Mouse (Mus musculus): ENCODE data around the gene Eno1.
"Not testable (repeated sequence)": the region's sequence is repeated elsewhere in the genome, so short reads cannot be mapped to it uniquely, and the experiment has no call there.

Eno1 gene

DNA sequence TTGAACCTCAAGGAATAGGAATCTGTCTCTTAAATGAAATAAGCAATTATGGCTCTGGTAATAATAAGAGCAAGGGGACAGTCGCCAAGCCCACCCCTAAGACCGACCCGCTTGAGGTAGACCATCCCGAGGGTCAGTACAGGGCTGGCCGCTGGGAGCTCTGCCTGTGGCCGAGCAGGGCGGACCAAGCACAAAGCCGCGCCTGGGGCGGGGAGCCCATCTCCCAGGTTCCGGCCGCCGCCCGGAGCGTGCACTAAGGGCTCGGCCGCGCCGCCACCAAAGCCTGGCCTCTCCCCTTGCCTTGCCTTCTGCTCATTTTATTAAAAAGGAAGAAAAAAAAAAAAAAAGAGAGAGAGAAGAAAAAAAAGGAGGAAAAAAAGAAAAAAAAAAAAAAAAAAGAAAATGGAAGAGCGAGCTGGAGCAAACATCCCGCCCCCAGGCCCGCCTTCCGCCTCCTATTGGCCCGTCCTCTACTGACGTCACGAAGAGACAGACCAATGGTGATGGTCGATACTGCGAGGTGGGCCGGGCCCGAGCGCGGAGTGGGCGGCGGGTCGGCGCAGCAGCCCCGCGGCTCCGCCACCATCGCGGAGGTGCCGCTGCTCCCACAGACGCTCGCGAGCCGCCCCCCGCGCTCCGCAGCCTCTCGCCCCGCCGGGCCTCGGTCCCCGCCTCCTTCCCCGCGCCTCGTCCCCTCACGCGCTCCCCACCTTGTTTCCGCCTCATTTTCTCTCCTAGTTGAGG, 44.7 kb downstream of the Eno1 start, which contains the start of gene Rere:
Rere (plus strand) TSS at position 629 of the 744 bp plus-strand sequence.
- DNase-seq (ENCODE audit: low spot score), result peak; percentile 98

DNA sequence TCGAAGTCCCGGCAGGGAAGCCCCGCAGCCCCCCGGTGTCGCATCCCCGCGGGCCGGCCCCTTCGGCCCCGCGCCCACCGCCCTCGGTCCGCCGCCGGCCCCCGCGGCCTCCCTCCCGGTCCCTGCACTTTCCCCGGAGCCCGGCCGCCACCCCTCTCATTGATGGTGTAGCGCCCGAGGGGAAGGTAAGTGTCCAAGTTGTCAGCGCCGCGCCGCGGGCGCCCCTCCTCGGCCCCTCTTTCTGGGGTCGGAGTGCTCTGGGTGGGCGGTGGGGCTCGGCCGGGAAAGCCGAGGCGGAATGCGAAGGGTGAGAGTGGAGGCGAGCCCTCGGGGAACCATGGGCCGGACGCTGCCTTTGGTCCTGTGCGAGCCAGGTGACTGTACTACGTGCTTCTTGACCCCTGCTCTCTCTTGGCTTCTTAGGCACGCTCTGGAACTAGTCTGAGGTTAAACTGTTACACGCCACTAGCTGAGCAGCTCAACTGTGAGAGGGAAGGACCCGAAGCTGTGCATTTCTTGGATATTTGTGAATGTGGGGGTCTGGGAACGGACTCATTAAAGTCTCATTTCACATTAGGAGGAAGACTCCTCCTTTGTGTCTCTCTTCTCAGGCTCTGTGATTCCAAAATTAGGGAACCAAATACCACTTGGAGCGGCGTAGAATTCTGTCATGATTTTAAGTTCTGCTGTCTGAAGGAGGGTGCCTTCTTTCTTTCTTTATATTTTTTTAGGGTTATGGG, 45.5 kb downstream of the Eno1 start:
- DNase-seq (ENCODE audit: low spot score), result peak; percentile 13

DNA sequence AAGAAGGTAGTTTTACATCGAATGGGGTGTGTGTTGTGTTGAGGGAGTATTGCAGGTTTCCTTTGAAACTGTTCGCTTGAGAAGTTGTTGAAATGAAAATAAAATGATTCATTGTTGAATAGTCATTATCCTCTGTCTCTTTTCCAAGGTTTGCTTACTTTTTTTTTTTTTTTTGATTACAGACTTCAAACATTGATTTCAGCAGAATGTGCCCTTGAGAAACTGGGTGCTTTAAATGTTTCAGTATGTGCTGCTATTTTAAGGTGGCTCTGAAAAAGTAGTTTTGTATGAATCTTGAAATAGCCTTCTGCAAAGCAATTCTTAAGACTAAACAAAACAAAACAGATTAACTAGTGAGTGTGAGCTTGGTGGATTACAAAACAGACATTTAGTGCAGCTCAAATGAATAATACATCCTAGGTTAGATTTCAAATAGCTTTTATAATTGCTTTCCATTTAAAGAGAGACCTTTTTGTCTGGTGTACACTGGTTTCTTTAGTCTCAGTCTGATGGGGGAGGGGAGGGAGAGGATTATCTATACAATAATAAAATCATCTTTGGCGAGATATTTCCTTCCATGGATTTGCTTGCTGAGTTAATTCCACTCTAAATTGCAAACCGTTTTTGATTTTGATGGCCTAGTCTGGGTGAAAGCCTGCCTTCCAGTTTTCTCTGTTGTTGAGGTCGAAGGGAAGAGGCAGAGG, 46.3 kb downstream of the Eno1 start:
- no peak for DNase-seq (ENCODE audit: low spot score)

DNA sequence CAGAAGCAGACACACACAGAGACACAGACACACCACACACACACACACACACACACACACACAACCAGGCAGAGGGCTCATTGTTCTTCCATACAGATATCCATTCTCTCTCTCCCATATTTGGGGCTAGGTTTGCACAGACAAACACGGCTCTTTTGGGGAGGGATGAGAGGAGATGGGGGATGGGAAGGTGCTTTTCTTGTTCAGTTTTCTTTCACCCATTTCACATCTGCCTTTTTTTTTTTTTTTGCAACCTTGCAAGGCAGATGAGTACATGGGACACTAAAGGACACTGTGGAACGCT, 46.8 kb downstream of the Eno1 start:
- no peak for DNase-seq (ENCODE audit: low spot score)

DNA sequence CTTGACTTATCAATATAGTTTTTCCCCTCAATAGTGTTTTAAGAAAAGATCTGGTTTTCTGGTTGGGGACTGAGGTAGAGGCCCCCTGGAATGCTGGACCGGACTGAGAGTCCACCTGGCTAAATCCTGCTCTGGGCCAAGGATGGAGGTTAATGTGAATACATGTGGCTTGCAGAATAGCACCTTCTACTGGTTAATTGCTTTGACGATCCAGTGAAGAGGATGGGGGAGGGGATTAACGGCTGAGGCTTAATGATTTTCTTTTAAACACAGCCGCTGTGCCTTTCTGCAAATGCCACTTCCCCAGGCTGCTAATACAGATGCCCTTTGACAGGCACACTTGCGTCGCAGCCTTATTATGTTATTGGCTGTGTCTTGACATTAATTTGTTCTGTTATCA, 47.5 kb downstream of the Eno1 start:
- no peak for DNase-seq (ENCODE audit: low spot score)

DNA sequence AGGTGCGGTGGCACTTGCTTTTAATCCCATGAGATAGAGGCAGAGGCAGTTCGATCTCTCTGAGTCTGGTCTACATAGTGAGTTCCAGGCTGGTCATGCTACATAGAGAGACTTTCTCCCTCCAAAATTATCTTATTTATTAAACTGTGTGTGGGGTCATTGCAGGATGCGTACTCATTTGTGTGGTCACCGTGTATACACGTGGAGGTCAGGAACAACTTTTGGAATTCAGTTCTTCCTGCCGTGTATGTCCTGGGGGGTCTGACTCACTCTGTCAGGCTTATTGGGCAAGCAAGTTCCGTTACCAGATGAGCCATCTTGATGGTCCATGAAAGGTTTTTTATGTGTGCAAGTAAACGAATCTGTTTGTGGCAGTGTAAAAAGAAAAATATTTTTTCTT, 50.5 kb downstream of the Eno1 start:
- no peak for DNase-seq (ENCODE audit: low spot score)

DNA sequence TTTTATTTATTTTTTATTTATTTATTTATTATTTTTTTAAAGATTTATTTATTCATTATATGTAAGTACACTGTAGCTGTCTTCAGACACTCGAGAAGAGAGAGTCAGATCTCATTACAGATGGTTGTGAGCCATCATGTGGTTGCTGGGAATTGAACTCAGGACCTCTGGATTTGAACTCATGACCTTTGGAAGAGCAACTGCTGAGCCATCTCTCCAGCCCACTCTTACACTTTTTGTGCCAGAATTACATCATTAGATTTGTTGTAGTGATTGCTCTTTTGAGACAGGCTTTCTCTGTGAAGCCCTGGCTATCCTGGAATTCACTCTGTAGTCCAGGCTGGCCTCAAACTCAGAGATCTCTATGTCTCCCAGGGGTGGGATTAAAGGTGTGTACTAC, 50.9 kb downstream of the Eno1 start:
- not testable (repeated sequence) for DNase-seq (ENCODE audit: low spot score)

DNA sequence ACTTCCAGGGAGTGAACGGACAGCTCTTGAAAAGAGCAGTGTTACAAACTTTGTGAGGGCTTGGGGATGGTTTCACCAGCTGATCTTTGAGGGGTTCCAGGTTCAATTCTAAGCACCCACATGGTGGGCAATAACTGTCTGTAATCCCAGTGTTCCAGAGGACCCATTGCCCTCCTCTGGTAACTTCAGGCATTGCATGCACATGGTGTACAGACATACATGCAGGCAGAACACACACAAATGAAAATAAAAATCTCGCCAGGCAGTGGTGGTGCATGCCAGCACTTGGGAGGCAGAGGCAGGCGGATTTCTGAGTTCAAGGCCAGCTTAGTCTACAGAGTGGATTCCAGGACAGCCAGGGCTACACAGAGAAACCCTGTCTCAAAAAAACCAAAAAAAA, 55.4 kb downstream of the Eno1 start:
- DNase-seq (ENCODE audit: low spot score), result no peak

DNA sequence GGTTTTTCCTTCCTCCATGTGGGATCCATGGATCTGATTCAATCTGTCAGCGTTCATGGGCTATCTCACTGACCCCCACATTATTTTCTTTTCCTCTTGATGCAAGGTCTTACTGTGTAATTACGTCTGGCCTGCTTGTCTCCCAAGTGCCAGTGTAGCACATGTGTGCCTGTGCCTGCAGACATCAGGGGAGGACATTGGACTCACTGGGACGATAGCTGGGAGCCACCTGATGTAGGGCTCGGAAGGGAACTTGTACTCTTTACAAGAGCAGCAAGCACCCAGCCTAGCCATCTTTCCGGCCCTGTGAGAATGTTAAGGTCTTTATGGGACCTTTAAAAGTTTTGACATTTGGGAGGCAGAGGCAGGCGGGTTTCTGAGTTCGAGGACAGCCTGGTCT, 58.3 kb downstream of the Eno1 start:
- no peak for DNase-seq (ENCODE audit: low spot score)

DNA sequence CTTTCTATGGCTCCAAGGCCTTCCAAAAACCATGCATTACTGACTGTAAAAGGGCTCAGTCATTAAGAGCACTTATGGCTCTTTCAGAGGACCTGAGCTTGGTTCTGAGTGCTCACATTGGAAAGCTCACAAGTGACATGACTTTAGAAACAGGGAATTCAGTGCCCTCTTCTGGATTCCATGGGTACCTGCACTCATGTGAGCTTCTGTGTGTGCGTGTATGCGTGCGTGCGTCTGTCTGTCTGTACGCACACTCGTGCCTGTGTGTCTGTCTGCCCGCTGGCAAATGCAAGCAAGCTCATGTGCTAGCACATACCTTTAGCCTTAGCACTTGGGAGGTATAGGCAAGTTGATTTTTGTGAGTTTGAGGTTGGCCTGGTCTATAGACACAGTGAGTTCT, 59.4 kb downstream of the Eno1 start:
- no peak for DNase-seq (ENCODE audit: low spot score)

All from T-cell, adult 2 months (primary cell).